Comparison of ENCODE assay signal across 18 mouse cellular contexts in the genomic region with DNA sequence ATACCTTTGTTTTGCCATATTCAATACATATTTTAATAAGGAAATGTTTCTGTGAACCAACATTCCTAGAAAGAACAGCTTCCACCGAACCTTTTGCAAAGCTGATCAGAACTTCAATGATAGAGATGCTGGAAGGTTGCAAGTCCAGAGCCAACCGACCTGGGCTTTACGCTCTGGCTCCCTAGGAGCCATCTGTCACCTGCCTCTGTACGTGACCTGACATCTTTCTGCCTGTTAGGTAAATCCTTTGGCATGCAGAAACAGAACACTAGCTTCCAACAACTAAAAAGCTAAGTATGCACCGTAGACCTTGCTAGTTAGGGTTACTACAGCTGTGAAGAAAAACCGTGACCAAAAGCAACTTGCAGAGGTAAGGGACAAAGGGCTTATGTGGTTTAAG.
DNase-seq lines count a peak whose midpoint lies in the region; ATAC-seq lines count a peak whose summit lies in the region.
"Had no signal": no experiment of that assay in that cellular context is flagged by ENCODE, and none has a peak within 500 bp of the region (broad histone marks: within the 10 kb centered on the region; RNA-seq: fewer than 3 reads in every experiment).

No protein-coding gene starts in this region.

- H3K36me3 ChIP-seq in hindbrain, embryonic 16.5 days (ENCODE audit: control insufficient read depth, insufficient read depth, low read length) = peaks cover 15% of the 10 kb centered on the region
- H3K36me3 ChIP-seq in hindbrain, embryonic 14.5 days (replicated peaks; ENCODE audit: control insufficient read depth, insufficient read depth) = peaks cover 12% of the 10 kb centered on the region
- H3K36me3 ChIP-seq in intestine, embryonic 16.5 days (ENCODE audit: control insufficient read depth, insufficient read depth, low read length) = 0 out of 2 replicates have a peak, but pooled peaks cover 3% of the 10 kb centered on the region
- H3K36me3 ChIP-seq: intestine, embryonic 15.5 days had no signal

- DNase-seq in hindbrain, embryonic 14.5 days (ENCODE audit: low spot score) = no peak
- peak; percentile 66 for DNase-seq in cerebellum, adult 9-10 months
- peak; percentile 48 to 52 for DNase-seq in cerebellum, postnatal 25 days
- no peak for DNase-seq in layer of hippocampus, adult 11-12 months (ENCODE audit: low spot score)
- DNase-seq in lung, postnatal 36 days = no peak
- DNase-seq: adrenal gland, postnatal 14 days; forebrain, postnatal 0 days; gastrocnemius, adult 2 months; gastrocnemius, postnatal 25 days; heart, postnatal 4 days; kidney, adult 2 months had no signal

- peak; percentile 19; the same call in 1 of the 2 replicates for ATAC-seq in hindbrain, embryonic 16.5 days
- no peak for ATAC-seq in hindbrain, embryonic 14.5 days (ENCODE audit: low FRiP score)
- no peak for ATAC-seq in intestine, embryonic 16.5 days
- ATAC-seq: forebrain, embryonic 13.5 days; forebrain, postnatal 0 days; intestine, embryonic 15.5 days had no signal

- H3K4me2 ChIP-seq in hindbrain, embryonic 16.5 days (ENCODE audit: low read length) = no peak overlapping the region
- H3K4me2 ChIP-seq in hindbrain, embryonic 14.5 days (replicated peaks) = no peak overlapping the region
- no peak overlapping the region for H3K4me2 ChIP-seq in intestine, embryonic 16.5 days (ENCODE audit: low read depth, low read length)
- H3K4me2 ChIP-seq: forebrain, embryonic 13.5 days; heart, embryonic 13.5 days; hindbrain, embryonic 12.5 days; intestine, embryonic 15.5 days had no signal

- 85% methylated on average over 6 of the region's 6 CpGs for WGBS in hindbrain, embryonic 16.5 days
- WGBS in hindbrain, embryonic 14.5 days = 90% methylated on average over 6 of the region's 6 CpGs
- 85% methylated on average over 6 of the region's 6 CpGs for WGBS in intestine, embryonic 16.5 days

- no peak overlapping the region for H3K27ac ChIP-seq in hindbrain, embryonic 16.5 days (ENCODE audit: low read depth, low read length)
- H3K27ac ChIP-seq in hindbrain, embryonic 14.5 days = no peak overlapping the region
- H3K27ac ChIP-seq in intestine, embryonic 16.5 days (ENCODE audit: low read length) = no peak overlapping the region
- H3K27ac ChIP-seq: embryonic facial prominence, embryonic 10.5 days; forebrain, embryonic 13.5 days; gastrocnemius, adult 2 months; heart, embryonic 13.5 days; hindbrain, embryonic 12.5 days; intestine, embryonic 15.5 days had no signal

- H3K27me3 ChIP-seq in hindbrain, embryonic 16.5 days (replicated peaks; ENCODE audit: control insufficient read depth, insufficient read depth, low read length) = no peaks in the 10 kb centered on the region
- no peaks in the 10 kb centered on the region for H3K27me3 ChIP-seq in hindbrain, embryonic 14.5 days (ENCODE audit: control insufficient read depth, insufficient read depth, low read length)
- no peaks in the 10 kb centered on the region for H3K27me3 ChIP-seq in intestine, embryonic 16.5 days (replicated peaks; ENCODE audit: control insufficient read depth, insufficient read depth, low read length)
- H3K27me3 ChIP-seq: forebrain, embryonic 13.5 days; heart, embryonic 13.5 days; hindbrain, embryonic 12.5 days; intestine, embryonic 15.5 days had no signal

- no peaks in the 10 kb centered on the region for H3K4me1 ChIP-seq in hindbrain, embryonic 16.5 days (ENCODE audit: control insufficient read depth, insufficient read depth, low read depth, low read length)
- H3K4me1 ChIP-seq in hindbrain, embryonic 14.5 days (replicated peaks; ENCODE audit: control insufficient read depth, insufficient read depth, low read length) = no peaks in the 10 kb centered on the region
- no peaks in the 10 kb centered on the region for H3K4me1 ChIP-seq in intestine, embryonic 16.5 days (ENCODE audit: control insufficient read depth, insufficient read depth, low read length)
- H3K4me1 ChIP-seq: embryonic facial prominence, embryonic 10.5 days; forebrain, embryonic 13.5 days; heart, embryonic 13.5 days; hindbrain, embryonic 12.5 days; intestine, embryonic 15.5 days had no signal

- no peak overlapping the region for H3K4me3 ChIP-seq in hindbrain, embryonic 16.5 days (ENCODE audit: low read length)
- no peak overlapping the region for H3K4me3 ChIP-seq in hindbrain, embryonic 14.5 days (replicated peaks; ENCODE audit: low read length)
- H3K4me3 ChIP-seq in intestine, embryonic 16.5 days (ENCODE audit: low read length) = no peak overlapping the region
- H3K4me3 ChIP-seq: embryonic facial prominence, embryonic 10.5 days; forebrain, embryonic 13.5 days; gastrocnemius, adult 2 months; heart, embryonic 13.5 days; hindbrain, embryonic 12.5 days; intestine, embryonic 15.5 days had no signal

- peaks cover 3% of the 10 kb centered on the region; the same call in 1 of the 2 replicates for H3K9me3 ChIP-seq in hindbrain, embryonic 16.5 days (ENCODE audit: control insufficient read depth, low read length)
- peaks cover 6% of the 10 kb centered on the region; the same call in 1 of the 2 replicates for H3K9me3 ChIP-seq in hindbrain, embryonic 14.5 days (ENCODE audit: control insufficient read depth, low read length)
- H3K9me3 ChIP-seq in intestine, embryonic 16.5 days (ENCODE audit: control insufficient read depth, low read length) = no peaks in the 10 kb centered on the region
- H3K9me3 ChIP-seq: embryonic facial prominence, embryonic 10.5 days; forebrain, embryonic 13.5 days; heart, embryonic 13.5 days; hindbrain, embryonic 12.5 days; intestine, embryonic 15.5 days had no signal

- H3K9ac ChIP-seq in hindbrain, embryonic 16.5 days (ENCODE audit: low read depth, low read length) = no peak overlapping the region
- no peak overlapping the region for H3K9ac ChIP-seq in hindbrain, embryonic 14.5 days
- no peak overlapping the region for H3K9ac ChIP-seq in intestine, embryonic 16.5 days (ENCODE audit: low read depth, low read length)
- H3K9ac ChIP-seq: forebrain, embryonic 13.5 days; forebrain, postnatal 0 days; heart, embryonic 13.5 days; hindbrain, embryonic 12.5 days; intestine, embryonic 15.5 days had no signal

Comparison
In these comparisons a context has a peak if more than half of its experiments do, and no peak if none do; other contexts are left out.
1. DNase-seq: peak in cerebellum, adult 9-10 months (single experiment) and cerebellum, postnatal 25 days (2 of 2); none in hindbrain, embryonic 14.5 days (single experiment), layer of hippocampus, adult 11-12 months (single experiment) and lung, postnatal 36 days (single experiment).